Mouse (Mus musculus) gastrocnemius, postnatal 10 days (tissue): ENCODE measurements at regions not wholly inside any gene's neighbourhood (a gene's known extent, or its start where the extent isn't known, plus 50 kb on each side); places are given as distances from the start of the nearest gene placed in this dataset.

Experiments
- DNase-seq: peaks from one replicate; pipeline ENCODE4 v3.0.0; 2021; ENCODE audit warnings: mixed read lengths

- DNase-seq: no peak
Measured at GRCm38 (mm10) chr13:51227836-51228235, 57.0 kb downstream of the Nxnl2 start.

- peak; percentile 34 for DNase-seq
Measured at GRCm38 (mm10) chr13:51228862-51229770, 58.3 kb downstream of the Nxnl2 start.

- DNase-seq: no peak
Measured at GRCm38 (mm10) chr13:51229862-51230261, 59.0 kb downstream of the Nxnl2 start.

DNA sequence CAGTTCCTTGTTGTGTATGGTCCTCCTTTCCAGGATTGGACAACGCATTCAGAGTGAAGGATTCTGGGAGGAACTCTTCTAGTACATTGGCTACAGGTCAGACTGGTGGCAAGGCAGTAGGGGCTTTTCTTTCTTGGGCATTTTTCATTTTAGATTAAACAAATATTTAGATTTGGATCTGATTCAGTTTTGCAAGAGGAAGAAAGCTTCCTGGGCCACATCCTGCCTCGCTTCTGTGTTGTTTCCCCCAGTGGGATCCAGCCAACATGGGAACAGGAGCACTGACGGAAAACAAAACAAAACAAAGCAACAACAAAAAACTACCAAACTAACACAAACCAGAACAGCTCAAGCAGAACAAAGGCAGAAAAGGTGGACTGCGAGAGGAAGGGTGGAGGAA lies 60.8 kb downstream of the Nxnl2 start:
- DNase-seq: no peak

DNA sequence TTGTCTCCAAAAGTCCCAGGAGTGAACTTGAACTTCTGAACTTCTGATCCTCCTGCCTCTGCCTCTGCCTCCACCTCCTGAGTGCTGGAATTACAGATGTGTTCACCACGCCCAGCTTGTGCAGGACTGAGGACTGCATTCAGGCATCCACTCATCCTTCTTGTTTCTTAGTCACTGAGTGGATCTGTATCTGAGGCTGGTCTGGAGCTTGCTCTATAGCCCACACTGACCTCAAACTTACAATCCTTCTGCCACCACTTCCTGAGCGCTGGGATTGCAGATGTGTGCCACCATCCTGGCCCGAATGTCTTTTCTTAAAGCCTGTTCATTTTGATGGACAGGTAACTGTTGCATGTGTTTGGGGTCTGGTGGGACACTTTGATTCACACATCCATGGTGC lies 76.6 kb downstream of the Nxnl2 start:
- no peak for DNase-seq

DNA sequence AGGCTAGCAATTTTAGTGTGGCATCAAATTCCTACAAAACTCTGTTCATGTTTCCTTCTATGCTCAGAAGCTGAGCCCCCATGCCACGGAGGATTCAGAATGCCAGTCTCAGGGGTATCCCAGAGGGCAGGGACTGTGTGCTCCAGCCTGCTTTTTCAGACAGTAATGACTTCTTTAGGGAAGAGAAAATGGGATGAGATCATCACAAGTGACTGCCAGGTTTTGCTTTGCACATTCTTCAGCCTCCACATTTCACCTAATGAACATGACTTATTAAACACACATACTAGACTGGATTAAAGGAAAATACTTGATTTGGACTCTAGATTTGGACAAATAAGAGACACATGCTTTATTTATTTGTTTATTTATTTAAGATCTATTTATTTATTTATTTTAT lies 82.5 kb downstream of the Nxnl2 start:
- no peak for DNase-seq

DNA sequence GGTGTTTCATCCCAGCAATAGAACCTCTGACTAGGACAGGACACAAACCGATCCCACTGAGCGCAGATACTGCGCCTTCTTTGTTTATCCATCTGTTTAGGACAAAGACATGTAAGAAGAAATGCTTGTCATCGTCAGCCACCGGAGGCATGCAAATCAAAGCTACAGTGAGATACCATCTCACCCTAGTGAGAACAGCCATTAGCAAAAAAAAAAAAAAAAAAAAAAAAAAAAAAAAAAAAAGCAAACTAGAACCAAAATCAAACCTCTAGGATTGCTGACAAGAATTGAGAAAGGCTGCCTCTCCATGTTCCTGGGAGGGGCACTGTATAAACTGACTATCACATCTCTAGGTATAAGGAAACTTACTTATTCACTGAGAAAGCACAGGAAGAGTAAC lies 84.9 kb downstream of the Nxnl2 start:
- no peak for DNase-seq

DNA sequence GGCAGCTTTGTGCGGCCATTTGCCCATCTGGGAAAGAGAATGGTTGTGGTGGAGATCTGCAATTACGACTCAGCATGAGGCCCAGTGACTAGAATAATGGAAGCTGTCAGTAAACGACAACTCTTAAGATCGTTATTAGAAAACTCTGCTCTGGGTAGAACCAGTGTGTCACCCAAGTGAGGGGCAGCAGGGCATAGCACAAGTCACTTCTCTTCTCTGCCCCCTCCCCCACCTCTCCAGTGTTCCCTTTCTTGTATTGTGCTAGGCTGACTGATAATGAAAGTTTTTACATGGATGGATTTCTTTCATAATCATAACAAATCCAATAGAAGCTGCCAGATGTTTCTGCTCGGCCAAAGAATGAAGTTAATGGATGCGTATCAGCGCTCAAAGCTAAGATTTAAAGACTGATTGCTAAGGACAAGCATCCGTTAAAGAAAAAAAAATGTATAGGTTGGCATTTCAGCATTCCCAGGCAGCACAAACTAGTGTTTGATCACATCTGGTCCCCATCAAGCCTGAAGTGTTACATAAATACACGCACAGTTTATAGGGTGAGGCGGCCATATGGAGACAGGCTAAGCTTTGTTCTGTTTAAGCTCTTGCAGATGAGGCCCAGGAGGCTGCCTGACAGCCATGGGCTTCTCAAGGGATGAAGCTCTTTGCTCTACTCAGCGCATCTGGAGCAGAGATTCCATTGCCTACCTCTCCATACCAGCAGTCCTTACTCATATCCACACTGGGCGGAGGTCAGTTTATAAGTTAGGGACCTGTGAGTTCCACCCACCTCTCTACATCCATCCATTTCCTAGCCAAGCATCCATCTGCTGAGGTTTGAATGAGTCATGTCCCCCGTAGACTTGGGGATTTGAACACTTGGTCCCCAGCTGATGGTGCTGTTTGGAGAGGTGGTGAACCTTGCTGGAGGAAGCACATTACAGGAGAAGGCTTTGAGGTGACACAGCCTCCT lies 88.2 kb downstream of the Nxnl2 start:
- no peak for DNase-seq

- DNase-seq: no peak
Measured at GRCm38 (mm10) chr13:51261619-51262018, 90.8 kb downstream of the Nxnl2 start.

GRCm38 (mm10) chr13:51272786-51273185 lies 102.0 kb downstream of the Nxnl2 start:
- DNase-seq: no peak

- peak; percentile 48 for DNase-seq
Measured at GRCm38 (mm10) chr13:51274639-51275038, 103.8 kb downstream of the Nxnl2 start.

DNA sequence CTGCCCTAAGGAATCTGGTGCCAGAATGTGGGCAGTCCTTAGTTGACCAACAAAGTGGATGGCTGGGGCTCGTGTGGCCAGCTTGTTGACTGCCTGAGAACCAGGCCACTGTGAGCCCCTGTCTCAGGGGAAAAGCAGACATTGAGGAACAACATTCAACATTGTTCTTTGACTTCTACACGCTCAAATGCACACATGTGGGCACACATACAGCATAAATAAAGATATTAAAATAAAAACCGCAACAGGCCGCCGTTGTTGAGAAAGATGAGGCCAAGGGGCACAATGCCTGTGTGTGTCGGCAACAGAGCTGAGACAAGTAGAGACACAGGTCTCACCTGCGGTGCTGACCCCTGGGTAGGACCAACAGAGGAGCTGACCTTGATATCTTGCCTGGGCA lies 105.8 kb downstream of the Nxnl2 start:
- no peak for DNase-seq

- DNase-seq: no peak
Measured at GRCm38 (mm10) chr13:51277515-51277914, 106.7 kb downstream of the Nxnl2 start.

GRCm38 (mm10) chr13:51279642-51280387 lies 109.0 kb downstream of the Nxnl2 start:
- DNase-seq: no peak

DNA sequence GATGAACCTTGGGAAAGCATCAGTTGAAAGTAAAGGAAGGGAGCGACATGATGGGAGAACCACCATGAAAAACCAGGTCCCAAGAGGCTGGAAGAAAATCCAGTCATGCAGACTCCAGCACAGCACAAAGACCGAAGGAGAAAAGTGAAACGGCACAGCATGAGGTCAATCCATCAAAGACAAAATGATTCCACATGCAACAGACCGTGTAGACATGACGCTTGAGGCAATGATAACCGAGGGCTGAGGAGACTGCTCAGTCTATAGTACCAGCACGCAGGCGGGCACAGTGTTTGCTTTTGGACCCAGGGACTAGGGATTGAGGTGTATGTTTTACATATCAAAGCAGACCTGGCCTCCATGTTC lies 109.5 kb downstream of the Nxnl2 start:
- no peak for DNase-seq

DNA sequence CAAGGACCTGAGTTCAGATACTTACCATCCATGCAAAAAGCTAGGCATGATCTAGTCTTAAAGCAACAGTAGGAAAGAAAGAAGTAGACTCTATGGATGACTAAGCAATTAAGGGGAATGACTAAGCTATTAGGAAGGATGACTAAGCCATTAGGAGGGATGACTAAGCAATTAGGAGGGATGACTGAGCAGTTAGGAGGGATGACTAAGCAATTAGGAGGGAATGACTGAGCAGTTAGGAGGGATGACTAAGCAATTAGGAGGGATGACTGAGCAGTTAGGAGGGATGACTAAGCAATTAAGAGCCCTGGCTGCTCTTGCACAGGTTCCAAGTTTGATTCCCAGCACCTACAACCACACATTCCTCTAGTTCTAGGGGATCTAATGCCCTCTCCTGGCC lies 113.9 kb downstream of the Nxnl2 start:
- no peak for DNase-seq

- DNase-seq: no peak
Measured at GRCm38 (mm10) chr13:51289442-51289841, 118.6 kb downstream of the Nxnl2 start.

GRCm38 (mm10) chr13:51290021-51290424 lies 118.4 kb upstream of the S1pr3 start:
- no peak for DNase-seq

GRCm38 (mm10) chr13:51290926-51291325 lies 117.5 kb upstream of the S1pr3 start:
- no peak for DNase-seq

DNA sequence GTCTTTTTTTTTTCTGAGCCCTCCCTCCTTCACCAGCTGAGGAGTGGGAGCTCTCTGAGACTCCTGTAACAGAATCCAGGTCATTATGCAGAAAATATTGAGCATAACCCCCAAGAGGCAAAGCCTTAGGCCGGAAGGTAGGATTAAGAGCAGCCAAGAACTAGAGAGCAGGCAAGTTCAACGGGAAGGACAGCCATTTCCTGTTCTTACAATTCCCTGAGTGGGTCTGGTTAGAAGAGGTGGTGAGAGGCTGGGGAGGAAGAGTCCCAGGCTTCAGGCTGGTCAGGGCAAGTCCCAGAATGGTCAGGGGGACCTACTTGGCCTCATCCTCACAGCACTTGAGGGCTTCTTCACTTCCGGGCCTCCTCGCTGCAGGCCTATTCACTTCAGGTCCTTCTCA lies 115.4 kb upstream of the S1pr3 start:
- no peak for DNase-seq

DNA sequence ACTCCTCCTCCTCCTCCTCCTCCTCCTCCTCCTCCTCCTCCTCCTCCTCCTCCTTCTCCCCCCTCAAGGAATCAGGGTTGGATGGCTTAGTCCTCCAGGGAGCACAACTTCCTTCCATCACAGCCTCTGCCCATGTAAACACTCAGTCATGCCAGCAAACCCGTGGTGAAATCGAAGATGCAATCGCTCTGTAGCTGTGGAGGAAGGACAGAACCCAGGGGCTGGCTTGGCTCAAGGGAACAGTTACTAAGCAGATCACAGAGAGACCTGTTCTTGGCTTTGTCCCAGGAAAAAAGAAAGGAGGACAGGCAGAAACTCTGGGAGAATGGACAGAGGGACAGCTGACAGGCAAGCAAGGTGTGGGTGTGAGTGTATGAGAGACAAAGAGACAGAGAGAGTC lies 112.6 kb upstream of the S1pr3 start:
- no peak for DNase-seq

DNA sequence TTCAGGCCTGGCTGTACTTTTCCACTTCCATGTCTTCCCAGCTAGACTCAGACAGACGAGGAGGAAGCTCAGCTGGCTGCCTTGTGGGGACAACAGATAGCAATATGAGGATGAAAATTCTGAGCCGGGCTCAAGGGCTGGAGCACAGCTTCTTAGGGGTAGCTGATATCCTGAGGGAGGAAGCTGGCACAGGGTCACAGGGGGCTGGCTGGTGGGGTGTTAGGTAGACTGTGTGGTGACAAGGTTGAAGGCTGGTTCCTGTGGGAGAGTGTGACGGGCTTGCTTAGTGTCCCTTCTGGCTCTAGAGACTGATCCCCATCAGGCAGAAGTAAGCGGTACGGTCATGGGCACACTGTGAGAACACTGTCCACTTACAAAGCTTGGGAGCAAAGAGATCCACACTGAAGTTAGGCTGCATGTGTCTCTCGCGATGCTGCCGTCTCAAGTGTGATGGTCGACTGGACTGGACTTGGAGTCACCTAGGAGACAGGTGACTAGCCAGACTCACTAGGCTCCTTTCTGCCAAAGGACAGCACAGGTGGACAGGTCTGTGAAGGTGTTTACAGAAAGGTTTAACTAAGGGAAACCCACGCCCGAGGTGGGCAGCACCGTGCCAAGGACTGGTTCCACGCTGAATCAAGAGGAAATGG lies 111.1 kb upstream of the S1pr3 start:
- DNase-seq: no peak
